Mouse (Mus musculus): ENCODE results near the gene Bcl2l11. TPM values are rescaled to one million over a fixed set of nuclear protein-coding genes. Genes with fewer than 3 reads are reported as not detected.

The Bcl2l11 gene
- total RNA-seq, 4 experiments from 2014 or later = 10.2 to 43.3 (median 41.6) TPM

GRCm38 (mm10) chr2:128211022-128211880 lies 85.4 kb downstream of the Bcl2l11 start:
- no peak for DNase-seq

- no peak for DNase-seq
Observed at GRCm38 (mm10) chr2:128211881-128212209, 86.0 kb downstream of the Bcl2l11 start.
